Mouse (Mus musculus): ENCODE measurements around the gene Polh. TPM values are rescaled to one million over a fixed set of nuclear protein-coding genes. Genes with fewer than 3 reads are reported as not detected.

Gene Polh
- polyA plus RNA-seq (2015; fragmentation: Nextera tagmentation; extraction: Ambion mirVana), result 24.1 and 26.0 TPM in 2 replicates

DNA sequence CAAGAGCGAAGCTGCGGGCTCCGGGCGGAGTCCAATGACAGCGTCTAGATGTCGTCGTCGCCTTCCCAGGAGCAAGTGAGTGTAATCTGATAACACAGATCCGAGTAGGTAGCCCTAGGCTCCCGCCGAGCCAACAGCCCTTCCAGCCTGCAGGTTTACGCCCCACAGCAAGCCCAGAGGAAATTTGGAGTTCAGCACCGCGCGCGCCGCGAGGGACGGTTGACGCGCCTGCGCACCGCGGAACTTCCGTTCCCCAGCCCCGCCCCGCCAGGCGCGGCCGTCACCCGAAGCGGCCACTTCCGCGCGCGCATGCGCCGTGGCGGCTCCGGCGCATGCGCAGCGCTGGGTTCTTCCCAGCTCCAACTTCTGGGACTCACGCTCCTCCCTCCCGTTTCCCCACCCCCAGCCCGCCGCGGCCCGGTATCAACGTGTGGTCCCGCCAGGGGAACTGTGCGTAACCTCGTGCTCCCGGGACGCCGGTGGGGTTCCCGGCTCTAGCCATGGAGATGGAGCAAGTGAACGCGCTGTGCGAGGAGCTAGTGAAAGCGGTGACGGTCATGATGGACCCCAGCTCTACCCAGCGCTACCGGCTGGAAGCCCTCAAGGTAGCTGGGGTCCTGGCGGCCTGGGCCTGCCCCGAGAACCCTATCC is at the start of gene Polh, which contains the start of gene Xpo5:
Gene Polh (minus strand): TSS at position 225 of the 651 bp plus-strand sequence.
Gene Xpo5 (plus strand): TSS at position 362 of the 651 bp plus-strand sequence.
- ATAC-seq (ENCODE audit: low read depth), result peak; percentile 98
- Histone ChIP-seq H3K27me3 (ENCODE audit: control insufficient read depth, insufficient read depth, low read depth, low read length) (no peaks in the 10 kb centered on the region), H3K4me1 (replicated peaks; ENCODE audit: control insufficient read depth, insufficient read depth, low read length) (peaks cover 22% of the 10 kb centered on the region), H3K9me3 (ENCODE audit: control insufficient read depth, low read length) (no peaks in the 10 kb centered on the region), H3K4me2 (ENCODE audit: low read depth, low read length) (peak within 1 kb of the TSS; percentile 96), H3K9ac (ENCODE audit: low read length) (peak within 1 kb of the TSS; percentile 83), H3K36me3 (ENCODE audit: control insufficient read depth, insufficient read depth, low read length) (peaks cover 24% of the 10 kb centered on the region), H3K4me3 (ENCODE audit: low read length) (peak within 1 kb of the TSS; percentile 97), H3K27ac (ENCODE audit: low read length) (peak within 1 kb of the TSS; percentile 91)
- WGBS, result under 1% methylated on average over 66 of the region's 66 CpGs

DNA sequence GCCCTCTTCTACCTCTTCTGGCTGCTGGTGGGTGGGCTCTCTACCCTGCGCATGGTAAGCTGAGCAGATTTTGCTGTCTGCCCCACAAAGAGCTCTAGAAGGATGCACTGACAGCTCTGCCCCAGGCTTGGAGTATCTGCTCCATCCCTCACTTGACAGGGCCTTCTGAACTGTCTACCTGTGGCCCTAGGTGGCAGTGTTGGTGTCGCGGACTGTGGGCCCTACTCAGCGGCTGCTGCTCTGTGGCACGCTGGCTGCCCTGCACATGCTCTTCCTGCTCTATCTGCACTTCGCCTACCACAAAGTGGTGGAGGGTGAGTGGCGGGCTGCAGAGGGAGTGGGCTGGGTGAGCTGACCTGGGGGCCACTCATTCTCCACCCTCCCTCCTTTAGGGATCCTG is 48.7 kb upstream of the Polh start:
- H3K9ac ChIP-seq (ENCODE audit: low read length), result no peak overlapping the region
- no peak overlapping the region for H3K4me3 ChIP-seq (ENCODE audit: low read length)
- peaks cover 20% of the 10 kb centered on the region for H3K4me1 ChIP-seq (replicated peaks; ENCODE audit: control insufficient read depth, insufficient read depth, low read length)
- H3K9me3 ChIP-seq (ENCODE audit: control insufficient read depth, low read length), result no peaks in the 10 kb centered on the region
- no peak overlapping the region for H3K27ac ChIP-seq (ENCODE audit: low read length)
- H3K4me2 ChIP-seq (ENCODE audit: low read depth, low read length), result no peak overlapping the region
- no peak for ATAC-seq (ENCODE audit: low read depth)
- 79% methylated on average over 7 of the region's 7 CpGs for WGBS
- H3K27me3 ChIP-seq (ENCODE audit: control insufficient read depth, insufficient read depth, low read depth, low read length), result peaks cover 16% of the 10 kb centered on the region
- H3K36me3 ChIP-seq (ENCODE audit: control insufficient read depth, insufficient read depth, low read length), result peaks cover 23% of the 10 kb centered on the region

DNA sequence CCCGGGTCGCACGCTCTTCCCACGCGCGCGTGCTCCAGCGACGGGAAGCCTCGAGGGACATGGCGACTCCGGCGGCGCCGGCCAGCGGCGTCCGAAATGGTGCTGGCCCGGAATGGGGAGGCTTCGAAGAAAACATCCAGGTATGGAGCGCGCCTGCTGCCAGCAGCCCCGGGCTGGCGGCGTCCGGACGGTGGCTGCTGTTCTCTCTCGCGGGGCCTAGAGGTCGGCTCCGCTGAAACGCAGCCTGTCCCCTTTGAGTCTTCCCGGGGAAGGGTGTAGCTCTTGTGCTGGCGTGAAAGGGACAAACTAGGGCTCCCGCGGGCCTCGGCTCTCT is 45.7 kb upstream of the Polh start:
- peak overlapping the region; percentile 94 for H3K4me3 ChIP-seq (ENCODE audit: low read length)
- H3K36me3 ChIP-seq (ENCODE audit: control insufficient read depth, insufficient read depth, low read length), result peaks cover 42% of the 10 kb centered on the region
- under 1% methylated on average over 37 of the region's 37 CpGs for WGBS
- peak; percentile 35; the same call in 1 of the 2 replicates for ATAC-seq (ENCODE audit: low read depth)
- peaks cover 17% of the 10 kb centered on the region for H3K4me1 ChIP-seq (replicated peaks; ENCODE audit: control insufficient read depth, insufficient read depth, low read length)
- H3K4me2 ChIP-seq (ENCODE audit: low read depth, low read length), result peak overlapping the region; percentile 91
- H3K27ac ChIP-seq (ENCODE audit: low read length), result peak overlapping the region; percentile 82
- no peaks in the 10 kb centered on the region for H3K27me3 ChIP-seq (ENCODE audit: control insufficient read depth, insufficient read depth, low read depth, low read length)
- peak overlapping the region; percentile 98 for H3K9ac ChIP-seq (ENCODE audit: low read length)
- H3K9me3 ChIP-seq (ENCODE audit: control insufficient read depth, low read length), result no peaks in the 10 kb centered on the region

DNA sequence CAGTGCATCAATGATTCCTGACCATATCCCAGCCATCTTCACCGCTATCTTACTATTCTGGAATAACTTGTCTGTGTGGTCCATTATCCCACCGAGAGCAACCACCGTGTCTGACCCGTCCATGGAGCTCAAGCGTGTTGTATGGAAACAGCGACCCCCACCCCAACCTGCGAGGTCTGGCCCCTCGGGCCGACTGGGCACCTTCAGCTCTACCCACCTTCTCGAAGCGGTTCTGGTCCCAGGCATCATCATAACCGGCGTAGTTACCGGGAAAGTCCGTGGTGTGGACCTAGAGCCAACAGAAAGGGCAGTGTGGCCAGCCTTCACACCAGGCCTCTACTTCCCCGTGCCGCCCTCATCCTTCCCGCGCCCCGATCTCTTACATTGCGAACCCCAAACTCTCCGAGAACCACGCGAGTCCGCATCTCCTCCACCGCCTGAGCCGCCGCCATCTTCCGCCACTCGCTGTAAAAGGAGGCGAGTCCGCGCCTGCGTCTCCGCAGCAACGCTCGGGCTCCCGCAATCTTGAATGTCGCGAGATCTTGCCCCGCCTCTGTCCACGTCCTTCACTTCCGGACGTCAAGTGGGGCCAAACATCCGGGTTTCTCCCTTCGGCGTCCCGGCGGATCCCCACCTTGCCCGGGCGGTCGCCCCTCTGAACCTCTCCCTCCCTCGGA is 45.2 kb upstream of the Polh start, which contains the start of the genes Polr1c and Yipf3:
Gene Polr1c (minus strand): TSS at position 543 of the 677 bp plus-strand sequence.
Gene Yipf3 (plus strand): TSS at position 569 of the 677 bp plus-strand sequence.
- peak; percentile 92 for ATAC-seq (ENCODE audit: low read depth)
- no peaks in the 10 kb centered on the region for H3K9me3 ChIP-seq (ENCODE audit: control insufficient read depth, low read length)
- H3K27ac ChIP-seq (ENCODE audit: low read length), result peak within 1 kb of the TSS; percentile 82
- peak within 1 kb of the TSS; percentile 94 for H3K4me3 ChIP-seq (ENCODE audit: low read length)
- peak within 1 kb of the TSS; percentile 98 for H3K9ac ChIP-seq (ENCODE audit: low read length)
- peak within 1 kb of the TSS; percentile 91 for H3K4me2 ChIP-seq (ENCODE audit: low read depth, low read length)
- under 1% methylated on average over 53 of the region's 53 CpGs for WGBS
- H3K36me3 ChIP-seq (ENCODE audit: control insufficient read depth, insufficient read depth, low read length), result peaks cover 42% of the 10 kb centered on the region
- H3K27me3 ChIP-seq (ENCODE audit: control insufficient read depth, insufficient read depth, low read depth, low read length), result no peaks in the 10 kb centered on the region
- H3K4me1 ChIP-seq (replicated peaks; ENCODE audit: control insufficient read depth, insufficient read depth, low read length), result peaks cover 18% of the 10 kb centered on the region

DNA sequence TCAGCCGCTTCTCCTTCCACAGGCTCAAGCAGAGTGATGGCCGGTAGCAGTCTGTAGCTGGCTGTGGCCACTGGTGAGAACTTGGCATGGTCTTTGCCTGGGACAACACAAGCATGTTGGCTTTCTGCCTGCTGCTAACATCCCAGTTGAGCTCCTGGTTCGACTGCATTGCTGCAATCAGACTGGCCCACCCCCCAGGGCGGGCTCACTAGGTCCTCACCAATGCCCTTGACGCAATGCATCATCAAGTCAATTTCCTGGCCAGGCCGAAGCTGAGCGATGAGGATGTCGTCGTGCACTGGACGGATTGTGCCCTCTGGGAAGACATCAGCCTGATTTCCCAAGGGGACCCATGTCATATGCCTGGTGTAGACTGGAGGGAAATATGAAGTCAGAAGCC is 42.1 kb upstream of the Polh start:
- H3K36me3 ChIP-seq (ENCODE audit: control insufficient read depth, insufficient read depth, low read length), result peaks cover 29% of the 10 kb centered on the region
- H3K27ac ChIP-seq (ENCODE audit: low read length), result no peak overlapping the region
- H3K9me3 ChIP-seq (ENCODE audit: control insufficient read depth, low read length), result no peaks in the 10 kb centered on the region
- 66% methylated on average over 10 of the region's 10 CpGs for WGBS
- H3K27me3 ChIP-seq (ENCODE audit: control insufficient read depth, insufficient read depth, low read depth, low read length), result no peaks in the 10 kb centered on the region
- no peak for ATAC-seq (ENCODE audit: low read depth)
- H3K4me3 ChIP-seq (ENCODE audit: low read length), result no peak overlapping the region
- peaks cover 23% of the 10 kb centered on the region for H3K4me1 ChIP-seq (replicated peaks; ENCODE audit: control insufficient read depth, insufficient read depth, low read length)
- no peak overlapping the region for H3K4me2 ChIP-seq (ENCODE audit: low read depth, low read length)
- no peak overlapping the region for H3K9ac ChIP-seq (ENCODE audit: low read length)

DNA sequence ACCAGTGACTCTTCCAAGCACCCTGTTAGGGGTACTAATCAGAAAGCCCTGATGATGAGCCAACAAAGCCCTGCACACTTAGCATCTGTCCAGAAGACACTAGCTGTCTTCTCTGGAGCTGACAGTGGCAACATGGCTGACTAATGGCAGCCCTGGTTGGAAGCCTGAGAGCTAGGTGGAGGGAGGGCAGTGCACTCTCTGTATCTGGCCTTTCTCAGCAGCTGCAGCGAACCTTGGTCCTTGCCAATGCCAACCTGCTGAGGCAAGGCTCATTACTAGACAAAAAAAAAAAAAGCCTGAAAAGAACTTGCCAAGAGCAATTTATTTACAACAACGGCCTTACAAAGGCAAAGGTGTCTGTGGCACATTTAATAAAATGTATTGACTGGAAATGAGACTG is 41.2 kb upstream of the Polh start:
- WGBS, result 76% methylated on average over 2 of the region's 2 CpGs
- Histone ChIP-seq H3K4me3 (ENCODE audit: low read length) (no peak overlapping the region), H3K9me3 (ENCODE audit: control insufficient read depth, low read length) (no peaks in the 10 kb centered on the region), H3K4me2 (ENCODE audit: low read depth, low read length) (no peak overlapping the region), H3K27me3 (ENCODE audit: control insufficient read depth, insufficient read depth, low read depth, low read length) (no peaks in the 10 kb centered on the region), H3K4me1 (replicated peaks; ENCODE audit: control insufficient read depth, insufficient read depth, low read length) (peaks cover 15% of the 10 kb centered on the region), H3K27ac (ENCODE audit: low read length) (no peak overlapping the region), H3K36me3 (ENCODE audit: control insufficient read depth, insufficient read depth, low read length) (peaks cover 35% of the 10 kb centered on the region), H3K9ac (ENCODE audit: low read length) (no peak overlapping the region)
- ATAC-seq (ENCODE audit: low read depth), result no peak

DNA sequence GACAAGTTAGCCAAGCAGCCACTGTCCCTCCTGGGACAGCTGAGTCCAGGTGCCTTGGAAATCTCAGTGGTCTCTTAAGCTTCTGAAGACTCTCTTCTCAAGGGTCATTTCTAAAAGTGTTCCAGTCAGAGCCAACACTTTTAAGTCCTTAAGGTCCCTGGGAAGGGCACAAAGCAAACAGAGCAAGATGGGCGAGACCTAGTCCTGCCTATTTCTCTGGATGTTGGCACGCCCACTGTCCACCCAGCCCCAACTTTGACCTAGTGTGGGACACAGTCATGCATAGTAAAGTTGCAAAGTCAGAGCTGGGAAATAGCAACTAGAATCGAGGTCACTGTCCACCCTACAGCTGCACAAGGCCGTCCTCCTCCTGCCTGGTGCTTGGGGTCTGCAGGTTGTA is 40.5 kb upstream of the Polh start:
- H3K4me3 ChIP-seq (ENCODE audit: low read length), result no peak overlapping the region
- H3K9ac ChIP-seq (ENCODE audit: low read length), result no peak overlapping the region
- peaks cover 35% of the 10 kb centered on the region for H3K36me3 ChIP-seq (ENCODE audit: control insufficient read depth, insufficient read depth, low read length)
- 64% methylated on average over 4 of the region's 4 CpGs for WGBS
- no peaks in the 10 kb centered on the region for H3K27me3 ChIP-seq (ENCODE audit: control insufficient read depth, insufficient read depth, low read depth, low read length)
- H3K27ac ChIP-seq (ENCODE audit: low read length), result peak overlapping the region; percentile 47; the same call in 1 of the 2 replicates
- peaks cover 14% of the 10 kb centered on the region for H3K4me1 ChIP-seq (replicated peaks; ENCODE audit: control insufficient read depth, insufficient read depth, low read length)
- H3K4me2 ChIP-seq (ENCODE audit: low read depth, low read length), result no peak overlapping the region
- peak; percentile 51 for ATAC-seq (ENCODE audit: low read depth)
- H3K9me3 ChIP-seq (ENCODE audit: control insufficient read depth, low read length), result no peaks in the 10 kb centered on the region

DNA sequence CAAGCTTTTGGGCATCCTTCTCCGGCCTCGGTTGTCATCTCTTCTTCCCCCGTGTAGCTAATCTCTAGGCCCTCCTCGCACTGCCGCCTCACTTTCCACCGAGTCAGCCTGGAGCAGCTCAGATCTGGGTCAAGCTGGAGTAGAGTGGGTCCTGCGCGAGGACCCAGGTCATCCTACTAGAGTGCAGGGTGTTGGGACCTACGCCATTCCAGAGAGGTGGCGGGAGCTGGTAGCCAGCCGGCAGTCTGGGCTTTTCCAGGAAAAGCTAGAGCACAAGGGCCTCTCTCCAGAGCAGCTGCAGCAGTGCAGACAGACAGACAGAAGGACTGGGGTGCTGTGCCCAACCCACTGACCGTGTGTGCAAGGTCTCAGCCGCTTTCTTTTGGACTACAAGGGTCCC is 39.8 kb upstream of the Polh start:
- no peak for ATAC-seq (ENCODE audit: low read depth)
- Histone ChIP-seq H3K9ac (ENCODE audit: low read length) (no peak overlapping the region), H3K27ac (ENCODE audit: low read length) (peak overlapping the region; percentile 47; the same call in 1 of the 2 replicates)

DNA sequence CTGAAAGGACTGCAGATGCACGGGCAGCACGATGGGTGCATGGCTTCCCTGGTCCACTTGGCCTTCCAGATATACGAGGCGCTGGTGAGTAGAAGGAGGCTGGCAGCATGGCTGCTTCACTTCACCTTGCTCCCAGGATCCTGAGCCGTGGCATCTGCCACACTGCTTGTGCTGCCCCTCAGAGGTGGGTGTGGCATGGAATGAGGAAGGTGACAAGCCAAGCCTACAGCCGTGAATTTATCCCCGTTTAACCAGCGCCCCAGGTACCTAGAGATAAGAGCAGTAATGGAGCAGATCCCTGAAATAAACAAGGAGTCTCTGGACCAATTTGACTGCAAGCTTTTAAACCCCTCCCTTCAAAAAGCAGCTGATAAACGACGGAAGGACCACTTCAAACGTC is 39.0 kb upstream of the Polh start:
- no peaks in the 10 kb centered on the region for H3K9me3 ChIP-seq (ENCODE audit: control insufficient read depth, low read length)
- no peaks in the 10 kb centered on the region for H3K27me3 ChIP-seq (ENCODE audit: control insufficient read depth, insufficient read depth, low read depth, low read length)
- H3K4me1 ChIP-seq (replicated peaks; ENCODE audit: control insufficient read depth, insufficient read depth, low read length), result peaks cover 7% of the 10 kb centered on the region; the same call in 1 of the 2 replicates
- H3K27ac ChIP-seq (ENCODE audit: low read length), result no peak overlapping the region
- WGBS, result 55% methylated on average over 11 of the region's 11 CpGs
- no peak overlapping the region for H3K4me3 ChIP-seq (ENCODE audit: low read length)
- H3K9ac ChIP-seq (ENCODE audit: low read length), result 0 out of 2 replicates have a peak overlapping the region, but pooled peaks have one; percentile 8
- no peak overlapping the region for H3K4me2 ChIP-seq (ENCODE audit: low read depth, low read length)
- ATAC-seq (ENCODE audit: low read depth), result peak; percentile 27; the same call in 1 of the 2 replicates
- peaks cover 43% of the 10 kb centered on the region for H3K36me3 ChIP-seq (ENCODE audit: control insufficient read depth, insufficient read depth, low read length)

More for the DNA sequence above, 39.8 kb upstream of the Polh start:
- 76% methylated on average over 13 of the region's 13 CpGs for WGBS
- H3K36me3 ChIP-seq (ENCODE audit: control insufficient read depth, insufficient read depth, low read length), result peaks cover 36% of the 10 kb centered on the region
- no peak overlapping the region for H3K4me3 ChIP-seq (ENCODE audit: low read length)
- H3K4me2 ChIP-seq (ENCODE audit: low read depth, low read length), result no peak overlapping the region
- H3K4me1 ChIP-seq (replicated peaks; ENCODE audit: control insufficient read depth, insufficient read depth, low read length), result peaks cover 14% of the 10 kb centered on the region
- no peaks in the 10 kb centered on the region for H3K9me3 ChIP-seq (ENCODE audit: control insufficient read depth, low read length)
- no peaks in the 10 kb centered on the region for H3K27me3 ChIP-seq (ENCODE audit: control insufficient read depth, insufficient read depth, low read depth, low read length)

All from lung, embryonic 16.5 days (tissue).